Mouse (Mus musculus) cortical plate, adult 2 months (tissue): ENCODE measurements around the gene Antxr1.
A peak's percentile ranks its signal among the peaks of the same experiment; 100 is the strongest.

Experiments
- CTCF ChIP-seq: fragments of 200-500 bp; IDR thresholded peaks from 2 replicates; pipeline ENCODE4 v1.5.1; 2011; ENCODE audit warnings: mild to moderate bottlenecking, control low read depth, low read length; ENCODE audit not compliant: insufficient read depth; ENCODE audit errors: extremely low read depth
- POLR2A ChIP-seq: fragments of 200-500 bp; IDR thresholded peaks from 2 replicates; pipeline ENCODE4 v1.6.1; 2011; ENCODE audit warnings: mild to moderate bottlenecking, low read length, control low read depth; ENCODE audit not compliant: insufficient read depth; ENCODE audit errors: extremely low read depth

- TF ChIP-seq CTCF (0 out of 2 replicates have a peak, but pooled peaks have one; percentile 6), POLR2A (no peak)
Observed at GRCm38 (mm10) chr6:87254756-87255155, 80.9 kb downstream of the Antxr1 start.
